Mouse (Mus musculus): ENCODE measurements around the gene Atg7. TPM values are rescaled to one million over a fixed set of nuclear protein-coding genes. Genes with fewer than 3 reads are reported as not detected.
A peak's percentile ranks its signal among the peaks of the same experiment; 100 is the strongest.
"Not testable (repeated sequence)": the region's sequence is repeated elsewhere in the genome, so short reads cannot be mapped to it uniquely, and the experiment has no call there.

The Atg7 gene
- polyA plus RNA-seq, 1 experiment from 2014 or later, result 13.5 TPM

GRCm38 (mm10) chr6:114886504-114887361 lies 243.8 kb downstream of the Atg7 start:
- DNase-seq (ENCODE audit: low spot score), result no peak
- H3K4me3 ChIP-seq (ENCODE audit: low read depth, low read length), result no peak overlapping the region
- no peak overlapping the region for H3K9ac ChIP-seq (ENCODE audit: low read depth, low read length)
- H3K36me3 ChIP-seq (ENCODE audit: control insufficient read depth, insufficient read depth, low read length), result no peaks in the 10 kb centered on the region
- H3K27me3 ChIP-seq (ENCODE audit: control insufficient read depth, insufficient read depth, low read length), result no peaks in the 10 kb centered on the region
- H3K4me2 ChIP-seq (replicated peaks; ENCODE audit: low read depth, low read length), result no peak overlapping the region
- WGBS, result 69% methylated on average over 11 of the region's 11 CpGs
- H3K27ac ChIP-seq (ENCODE audit: low read depth, low read length), result no peak overlapping the region
- no peaks in the 10 kb centered on the region for H3K9me3 ChIP-seq (ENCODE audit: control insufficient read depth, low read length)
- ATAC-seq (ENCODE audit: low FRiP score), result no peak
- peaks cover 33% of the 10 kb centered on the region for H3K4me1 ChIP-seq (replicated peaks; ENCODE audit: control insufficient read depth, insufficient read depth, low read length)

DNA sequence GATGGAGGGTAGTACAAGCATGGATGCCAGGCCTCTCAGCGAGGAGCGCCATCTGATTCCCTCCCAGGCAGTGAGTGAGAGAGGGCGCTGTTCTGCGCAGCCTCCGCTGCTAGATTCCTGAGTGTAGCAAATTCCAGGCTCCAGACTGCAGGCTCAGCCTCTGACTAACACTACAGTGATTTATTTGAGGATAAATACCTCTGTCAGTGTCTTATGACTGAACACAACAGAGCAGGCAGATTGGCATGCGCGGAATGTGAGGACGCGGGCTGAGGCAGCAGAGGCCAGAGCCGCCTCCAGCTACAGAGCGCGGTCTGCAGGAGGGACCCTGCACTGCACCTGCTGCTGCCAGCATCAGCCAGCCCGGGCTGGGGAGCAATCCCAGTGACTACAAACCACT lies 246.0 kb downstream of the Atg7 start:
- Histone ChIP-seq H3K36me3 (ENCODE audit: control insufficient read depth, insufficient read depth, low read length) (no peaks in the 10 kb centered on the region), H3K27me3 (ENCODE audit: control insufficient read depth, insufficient read depth, low read length) (no peaks in the 10 kb centered on the region), H3K4me2 (replicated peaks; ENCODE audit: low read depth, low read length) (no peak overlapping the region; the same call in 1 of the 2 replicates), H3K4me1 (replicated peaks; ENCODE audit: control insufficient read depth, insufficient read depth, low read length) (peaks cover 36% of the 10 kb centered on the region), H3K4me3 (ENCODE audit: low read depth, low read length) (no peak overlapping the region), H3K9me3 (ENCODE audit: control insufficient read depth, low read length) (no peaks in the 10 kb centered on the region), H3K9ac (ENCODE audit: low read depth, low read length) (0 out of 2 replicates have a peak overlapping the region, but pooled peaks have one; percentile 16), H3K27ac (ENCODE audit: low read depth, low read length) (peak overlapping the region; percentile 54)
- 10% methylated on average over 13 of the region's 13 CpGs for WGBS
- DNase-seq (ENCODE audit: low spot score), result peak; percentile 75
- ATAC-seq (ENCODE audit: low FRiP score), result peak; percentile 76

DNA sequence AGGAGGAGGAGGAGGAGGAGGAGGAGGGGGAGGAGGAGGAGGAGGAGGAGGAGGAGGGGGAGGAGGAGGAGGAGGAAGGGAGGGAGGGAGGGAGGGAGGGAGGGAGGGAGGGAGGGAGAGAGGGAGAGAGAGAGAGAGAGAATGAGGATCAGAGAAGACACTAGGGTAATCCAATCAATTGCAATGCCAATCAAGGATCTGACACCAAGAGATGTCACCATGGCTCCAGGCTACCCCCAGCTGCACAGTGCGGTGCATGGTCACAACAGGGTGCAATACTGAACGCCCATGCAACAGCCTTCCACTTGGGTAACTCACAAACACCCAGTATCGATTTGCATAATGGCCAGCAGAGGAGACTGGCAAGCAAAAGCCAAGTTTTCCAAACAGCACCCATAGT lies 247.1 kb downstream of the Atg7 start:
- not testable (repeated sequence) for H3K27me3 ChIP-seq (ENCODE audit: control insufficient read depth, insufficient read depth, low read length); H3K4me3 ChIP-seq (ENCODE audit: low read depth, low read length); H3K36me3 ChIP-seq (ENCODE audit: control insufficient read depth, insufficient read depth, low read length); H3K4me2 ChIP-seq (replicated peaks; ENCODE audit: low read depth, low read length); ATAC-seq (ENCODE audit: low FRiP score); DNase-seq (ENCODE audit: low spot score); H3K27ac ChIP-seq (ENCODE audit: low read depth, low read length); H3K9ac ChIP-seq (ENCODE audit: low read depth, low read length); H3K9me3 ChIP-seq (ENCODE audit: control insufficient read depth, low read length)
- WGBS, result 71% methylated on average over 3 of the region's 3 CpGs
- H3K4me1 ChIP-seq (replicated peaks; ENCODE audit: control insufficient read depth, insufficient read depth, low read length), result peaks cover 37% of the 10 kb centered on the region

DNA sequence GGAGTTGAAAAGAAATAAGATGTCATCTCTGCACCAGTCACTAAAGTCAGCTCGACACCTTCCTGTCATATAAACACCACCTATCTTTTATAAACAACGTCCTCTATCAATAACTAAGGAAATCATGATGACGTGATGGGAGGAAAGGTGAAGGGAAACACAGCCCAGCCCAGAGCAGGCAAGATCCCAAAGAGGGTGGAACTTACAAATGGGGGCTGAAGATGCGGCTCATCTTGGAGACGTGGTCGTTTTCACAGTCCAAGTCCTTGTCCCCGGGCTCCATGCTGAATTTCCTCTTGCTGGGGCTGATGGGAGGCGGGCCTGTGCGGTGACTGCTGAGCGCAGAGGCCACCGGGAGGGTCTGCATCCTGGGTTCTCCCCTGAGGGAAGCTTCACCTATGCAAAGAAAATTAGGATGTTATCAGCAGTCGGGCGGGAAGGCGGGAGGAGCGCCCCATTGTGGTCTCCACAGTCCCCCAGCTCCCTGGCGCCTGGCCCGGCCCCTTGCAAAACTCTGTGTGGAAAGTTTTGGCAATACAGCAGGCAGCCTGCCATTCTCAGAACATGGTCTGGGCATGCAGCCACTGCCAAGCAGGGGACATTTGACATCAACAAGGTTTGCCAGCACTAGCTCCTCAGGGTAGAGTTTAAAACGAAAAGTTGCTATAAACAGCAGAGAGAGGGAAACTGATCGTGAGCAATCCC lies 247.7 kb downstream of the Atg7 start:
- WGBS, result 54% methylated on average over 19 of the region's 19 CpGs
- ATAC-seq (ENCODE audit: low FRiP score), result no peak
- Histone ChIP-seq H3K27me3 (ENCODE audit: control insufficient read depth, insufficient read depth, low read length) (no peaks in the 10 kb centered on the region), H3K4me1 (replicated peaks; ENCODE audit: control insufficient read depth, insufficient read depth, low read length) (peaks cover 37% of the 10 kb centered on the region), H3K9ac (ENCODE audit: low read depth, low read length) (no peak overlapping the region), H3K9me3 (ENCODE audit: control insufficient read depth, low read length) (no peaks in the 10 kb centered on the region), H3K36me3 (ENCODE audit: control insufficient read depth, insufficient read depth, low read length) (no peaks in the 10 kb centered on the region), H3K4me2 (replicated peaks; ENCODE audit: low read depth, low read length) (no peak overlapping the region), H3K4me3 (ENCODE audit: low read depth, low read length) (no peak overlapping the region), H3K27ac (ENCODE audit: low read depth, low read length) (no peak overlapping the region)
- DNase-seq (ENCODE audit: low spot score), result no peak

DNA sequence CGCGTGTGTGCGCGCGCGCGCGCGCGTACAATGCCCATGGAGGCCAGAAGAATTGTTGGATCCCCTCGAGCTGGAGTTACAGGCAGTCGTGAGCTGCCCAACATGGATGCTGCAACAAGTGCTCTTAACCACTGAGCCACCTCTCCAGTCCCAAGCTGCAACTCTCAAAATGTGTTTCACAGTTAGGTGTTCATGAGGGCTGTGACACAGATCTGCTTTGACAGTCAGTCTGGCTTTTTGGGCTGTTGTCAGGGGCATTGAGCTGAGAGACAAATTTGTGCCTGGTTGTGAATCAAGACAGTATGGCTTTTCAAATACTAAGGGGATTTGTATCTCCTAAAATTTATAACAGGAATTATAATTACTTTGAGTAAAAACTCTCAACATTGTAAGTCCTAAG lies 248.4 kb downstream of the Atg7 start:
- DNase-seq (ENCODE audit: low spot score) (no peak), ATAC-seq (ENCODE audit: low FRiP score) (no peak)
- Histone ChIP-seq H3K27me3 (ENCODE audit: control insufficient read depth, insufficient read depth, low read length) (no peaks in the 10 kb centered on the region), H3K9ac (ENCODE audit: low read depth, low read length) (no peak overlapping the region), H3K9me3 (ENCODE audit: control insufficient read depth, low read length) (no peaks in the 10 kb centered on the region), H3K4me2 (replicated peaks; ENCODE audit: low read depth, low read length) (no peak overlapping the region), H3K27ac (ENCODE audit: low read depth, low read length) (no peak overlapping the region), H3K4me3 (ENCODE audit: low read depth, low read length) (no peak overlapping the region), H3K4me1 (replicated peaks; ENCODE audit: control insufficient read depth, insufficient read depth, low read length) (peaks cover 37% of the 10 kb centered on the region), H3K36me3 (ENCODE audit: control insufficient read depth, insufficient read depth, low read length) (no peaks in the 10 kb centered on the region)
- 94% methylated on average over 12 of the region's 12 CpGs for WGBS

GRCm38 (mm10) chr6:114891771-114892170 lies 248.9 kb downstream of the Atg7 start:
- WGBS, result 67% methylated on average over 12 of the region's 12 CpGs

DNA sequence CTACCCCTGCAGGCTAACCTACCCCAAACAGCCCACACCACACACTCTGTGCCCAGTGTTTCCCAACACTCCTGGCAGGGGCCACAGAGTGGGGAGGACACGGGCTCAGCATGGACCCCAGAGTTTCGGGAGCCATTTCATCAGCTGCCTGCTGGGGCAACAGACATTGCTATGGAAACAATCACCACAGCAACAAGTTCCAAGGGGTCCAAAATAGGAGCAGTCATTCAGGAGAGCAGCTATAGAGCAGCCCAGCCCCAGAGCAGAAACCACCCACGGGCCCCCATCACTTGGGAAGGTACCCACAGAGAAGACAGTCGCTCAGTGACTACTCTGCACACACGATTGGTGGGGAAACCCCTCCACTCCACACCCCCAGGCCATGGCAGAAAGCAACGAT lies 249.5 kb downstream of the Atg7 start:
- Histone ChIP-seq H3K9ac (ENCODE audit: low read depth, low read length) (no peak overlapping the region), H3K27ac (ENCODE audit: low read depth, low read length) (no peak overlapping the region; the same call in 1 of the 2 replicates), H3K4me1 (replicated peaks; ENCODE audit: control insufficient read depth, insufficient read depth, low read length) (peaks cover 31% of the 10 kb centered on the region), H3K4me2 (replicated peaks; ENCODE audit: low read depth, low read length) (no peak overlapping the region), H3K9me3 (ENCODE audit: control insufficient read depth, low read length) (no peaks in the 10 kb centered on the region), H3K27me3 (ENCODE audit: control insufficient read depth, insufficient read depth, low read length) (no peaks in the 10 kb centered on the region), H3K36me3 (ENCODE audit: control insufficient read depth, insufficient read depth, low read length) (no peaks in the 10 kb centered on the region), H3K4me3 (ENCODE audit: low read depth, low read length) (no peak overlapping the region)
- 22% methylated on average over 6 of the region's 6 CpGs for whole genome bisulfite sequencing
- DNase-seq (ENCODE audit: low spot score), result peak; percentile 72
- ATAC-seq (ENCODE audit: low FRiP score), result peak; percentile 39; the same call in 1 of the 2 replicates

More at GRCm38 (mm10) chr6:114891771-114892170, 248.9 kb downstream of the Atg7 start:
- no peaks in the 10 kb centered on the region for H3K27me3 ChIP-seq (ENCODE audit: control insufficient read depth, insufficient read depth, low read length)
- DNase-seq (ENCODE audit: low spot score) (no peak), ATAC-seq (ENCODE audit: low FRiP score) (no peak)
- H3K4me3 ChIP-seq (ENCODE audit: low read depth, low read length), result no peak overlapping the region
- H3K4me1 ChIP-seq (replicated peaks; ENCODE audit: control insufficient read depth, insufficient read depth, low read length), result peaks cover 37% of the 10 kb centered on the region
- no peaks in the 10 kb centered on the region for H3K36me3 ChIP-seq (ENCODE audit: control insufficient read depth, insufficient read depth, low read length)
- H3K27ac ChIP-seq (ENCODE audit: low read depth, low read length), result no peak overlapping the region; the same call in 1 of the 2 replicates
- no peaks in the 10 kb centered on the region for H3K9me3 ChIP-seq (ENCODE audit: control insufficient read depth, low read length)
- no peak overlapping the region for H3K4me2 ChIP-seq (replicated peaks; ENCODE audit: low read depth, low read length)
- no peak overlapping the region for H3K9ac ChIP-seq (ENCODE audit: low read depth, low read length)

DNA sequence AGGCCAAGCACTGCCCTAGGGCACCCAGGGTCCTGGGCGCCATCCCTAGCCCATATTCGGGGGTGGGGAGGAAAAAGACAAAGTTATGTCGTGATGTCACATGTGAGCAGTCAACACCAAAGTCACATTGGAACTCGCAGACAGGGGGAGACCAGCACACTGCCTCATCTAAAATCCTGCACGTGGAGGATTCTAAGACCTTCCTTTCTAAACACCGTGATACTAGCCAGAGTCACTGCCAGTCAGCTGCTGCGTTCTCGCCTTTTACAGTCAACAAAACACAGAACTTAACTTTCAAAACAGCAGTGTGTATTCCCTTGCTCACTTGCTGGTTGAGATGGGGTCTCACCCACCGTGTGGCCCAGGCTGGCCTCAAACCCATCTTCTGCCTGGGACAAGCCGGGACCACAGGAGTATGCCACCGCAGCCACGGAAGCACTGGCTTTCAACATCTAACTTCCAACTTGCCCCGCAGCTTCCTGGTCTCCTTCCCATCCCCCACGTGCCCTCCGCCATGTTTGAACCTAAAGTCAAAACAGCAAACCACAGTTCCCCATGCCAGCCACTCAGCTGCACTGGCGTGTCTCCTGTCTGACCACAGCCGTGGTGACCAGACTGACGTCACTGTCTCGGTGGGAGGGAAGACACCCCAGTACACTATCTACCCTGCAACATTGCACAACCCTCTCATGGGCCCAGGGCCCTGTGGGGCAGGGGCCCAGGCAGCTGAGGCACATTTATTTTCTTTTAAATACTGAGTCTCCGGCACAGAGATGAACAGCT lies 250.7 kb downstream of the Atg7 start:
- no peak overlapping the region for H3K9ac ChIP-seq (ENCODE audit: low read depth, low read length)
- H3K9me3 ChIP-seq (ENCODE audit: control insufficient read depth, low read length), result no peaks in the 10 kb centered on the region
- no peak overlapping the region for H3K4me2 ChIP-seq (replicated peaks; ENCODE audit: low read depth, low read length)
- H3K4me1 ChIP-seq (replicated peaks; ENCODE audit: control insufficient read depth, insufficient read depth, low read length), result peaks cover 30% of the 10 kb centered on the region
- no peaks in the 10 kb centered on the region for H3K36me3 ChIP-seq (ENCODE audit: control insufficient read depth, insufficient read depth, low read length)
- ATAC-seq (ENCODE audit: low FRiP score) (no peak), DNase-seq (ENCODE audit: low spot score) (no peak)
- no peaks in the 10 kb centered on the region for H3K27me3 ChIP-seq (ENCODE audit: control insufficient read depth, insufficient read depth, low read length)
- 77% methylated on average over 20 of the region's 20 CpGs for WGBS
- no peak overlapping the region for H3K27ac ChIP-seq (ENCODE audit: low read depth, low read length)
- no peak overlapping the region for H3K4me3 ChIP-seq (ENCODE audit: low read depth, low read length)
